Mouse (Mus musculus) lung, embryonic 14.5 days (tissue): ENCODE measurements around the gene Hcn1. TPM values are rescaled to one million over a fixed set of nuclear protein-coding genes. Genes with fewer than 3 reads are reported as not detected.

ENCODE experiments used
- ATAC-seq: fragments of 200-750 bp; cut with Nextera tagmentation; 2 replicates; pipeline ENCODE4 v1.8.0; 2017; ENCODE audit warnings: mild to moderate bottlenecking, moderate TSS enrichment, moderate library complexity; ENCODE audit not compliant: insufficient read depth
- DNase-seq: peaks from one replicate; pipeline ENCODE4 v3.0.0-alpha.2; 2015
- H3K27ac ChIP-seq: fragments of 300-500 bp; sonication (generic); 2 replicates; pipeline ENCODE4 v1.5.1; 2014; ENCODE audit warnings: low read depth, mild to moderate bottlenecking, moderate library complexity
- H3K27me3 ChIP-seq: fragments of 300-500 bp; sonication (generic); 2 replicates; pipeline ENCODE4 v1.6.1; 2014; ENCODE audit warnings: low read length, control low read depth; ENCODE audit not compliant: insufficient read depth
- H3K36me3 ChIP-seq: fragments of 300-500 bp; sonication (generic); 2 replicates; pipeline ENCODE4 v1.6.1; 2014; ENCODE audit warnings: control low read depth; ENCODE audit not compliant: insufficient read depth
- H3K4me1 ChIP-seq: fragments of 300-500 bp; sonication (generic); 2 replicates; pipeline ENCODE4 v1.6.1; 2014; ENCODE audit warnings: antibody characterized with exemption, control low read depth; ENCODE audit not compliant: insufficient read depth
- H3K4me2 ChIP-seq: fragments of 300-500 bp; sonication (generic); 2 replicates; pipeline ENCODE4 v1.6.1; 2014; ENCODE audit warnings: mild to moderate bottlenecking
- H3K4me3 ChIP-seq: fragments of 300-500 bp; sonication (generic); 2 replicates; pipeline ENCODE4 v1.5.1; 2014; ENCODE audit warnings: low read depth, low read length
- H3K9ac ChIP-seq: fragments of 300-500 bp; sonication (generic); 2 replicates; pipeline ENCODE4 v1.6.1; 2014
- H3K9me3 ChIP-seq: fragments of 300-500 bp; sonication (generic); 2 replicates; pipeline ENCODE4 v1.6.1; 2016; ENCODE audit warnings: low read depth, low read length, control low read depth
- CTCF ChIP-seq: IDR thresholded peaks from 2 replicates; pipeline ENCODE4 v1.5.1; 2016; ENCODE audit warnings: antibody characterized with exemption, low read depth
- WGBS: fragments of 180-500 bp; shearing (Covaris S2); extraction: QIAGEN DNeasy Blood & Tissue Kit; methylation state at CpG from one replicate; pipeline ENCODE4 v1.1.7; 2014; 5-methylcytosine and 5-hydroxymethylcytosine counted together
- polyA plus RNA-seq: library from polyadenylated mRNA; unstranded; fragments of >200 nt; fragmentation: Nextera tagmentation; extraction: Ambion mirVana; gene quantifications from 2 replicates; pipeline ENCODE4 v1.2.1, GENCODE M21; 2014

The Hcn1 gene
- polyA plus RNA-seq, 1 experiment from 2014 or later, result 0.36 TPM

GRCm38 (mm10) chr13:117659511-117659910 is 57.4 kb downstream of the Hcn1 start:
- no peak for TF ChIP-seq CTCF
- H3K4me3 ChIP-seq, result no peak overlapping the region
- no peak overlapping the region for H3K4me2 ChIP-seq
- H3K27me3 ChIP-seq, result no peaks in the 10 kb centered on the region
- ATAC-seq (no peak), DNase-seq (peak; percentile 39)
- H3K36me3 ChIP-seq, result no peaks in the 10 kb centered on the region
- no peak overlapping the region for H3K9ac ChIP-seq
- no peaks in the 10 kb centered on the region for H3K4me1 ChIP-seq
- H3K27ac ChIP-seq, result no peak overlapping the region
- 43% methylated on average over 7 of the region's 7 CpGs for WGBS
- H3K9me3 ChIP-seq, result no peaks in the 10 kb centered on the region

- no peak for ATAC-seq
- DNase-seq, result peak; percentile 52
Observed at GRCm38 (mm10) chr13:117662661-117663060, 60.5 kb downstream of the Hcn1 start.

DNA sequence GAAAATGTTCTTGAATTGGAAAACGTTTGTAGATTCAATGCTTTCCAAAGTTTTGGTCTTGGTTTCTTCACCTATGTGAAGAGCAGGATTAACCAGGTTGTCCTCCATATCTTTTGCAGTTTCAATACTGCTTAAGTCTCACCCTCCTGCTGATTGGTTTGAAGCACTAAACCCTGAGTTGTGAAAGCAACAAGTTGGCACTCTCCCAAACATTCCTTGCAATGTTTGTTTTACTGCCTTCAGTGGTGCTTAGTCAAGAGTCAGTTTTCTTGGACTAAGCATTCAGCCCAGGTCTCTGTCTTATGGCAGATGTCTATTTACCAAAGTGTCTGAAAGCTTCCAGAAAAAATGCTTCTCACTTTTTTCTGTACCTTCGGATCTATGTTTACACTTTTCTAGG is 67.2 kb downstream of the Hcn1 start:
- no peaks in the 10 kb centered on the region for H3K9me3 ChIP-seq
- H3K4me2 ChIP-seq, result no peak overlapping the region
- no peak for TF ChIP-seq CTCF
- H3K36me3 ChIP-seq, result no peaks in the 10 kb centered on the region
- H3K4me3 ChIP-seq, result no peak overlapping the region
- no peak overlapping the region for H3K27ac ChIP-seq
- ATAC-seq, result peak; percentile 85
- H3K27me3 ChIP-seq, result no peaks in the 10 kb centered on the region
- no peak overlapping the region for H3K9ac ChIP-seq
- WGBS, result 4% methylated on average over 2 of the region's 2 CpGs
- peak; percentile 88 for DNase-seq
- H3K4me1 ChIP-seq, result no peaks in the 10 kb centered on the region

More at GRCm38 (mm10) chr13:117662661-117663060, 60.5 kb downstream of the Hcn1 start:
- 64% methylated on average over 3 of the region's 3 CpGs for WGBS
- Histone ChIP-seq H3K4me3 (no peak overlapping the region), H3K27me3 (no peaks in the 10 kb centered on the region), H3K4me1 (no peaks in the 10 kb centered on the region), H3K9me3 (no peaks in the 10 kb centered on the region), H3K36me3 (no peaks in the 10 kb centered on the region), H3K27ac (no peak overlapping the region), H3K4me2 (no peak overlapping the region), H3K9ac (no peak overlapping the region)
- TF ChIP-seq CTCF, result peak; percentile 43

DNA sequence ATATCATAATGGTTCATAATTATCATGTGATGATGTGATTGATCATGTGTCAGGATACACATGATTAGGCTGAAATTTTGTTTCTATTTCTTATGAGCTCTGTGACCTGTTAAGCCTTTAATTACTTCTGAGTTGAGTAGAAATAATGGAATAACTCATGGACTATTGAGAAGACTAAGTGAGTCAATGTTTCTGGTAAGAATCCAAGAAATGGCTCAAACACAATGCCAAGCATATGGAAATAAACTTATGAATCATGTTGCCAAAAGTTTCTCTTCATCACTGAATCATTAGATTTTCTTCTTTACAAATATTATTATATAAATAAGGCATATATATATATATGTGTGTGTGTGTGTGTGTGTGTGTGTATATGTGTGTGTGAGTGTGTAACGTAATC is 69.7 kb downstream of the Hcn1 start:
- no peaks in the 10 kb centered on the region for H3K9me3 ChIP-seq
- no peak overlapping the region for H3K9ac ChIP-seq
- H3K4me2 ChIP-seq, result no peak overlapping the region
- H3K4me1 ChIP-seq, result no peaks in the 10 kb centered on the region
- no peak overlapping the region for H3K27ac ChIP-seq
- H3K36me3 ChIP-seq, result no peaks in the 10 kb centered on the region
- no peaks in the 10 kb centered on the region for H3K27me3 ChIP-seq
- no peak overlapping the region for H3K4me3 ChIP-seq
- no peak for TF ChIP-seq CTCF
- no peak for ATAC-seq
- DNase-seq, result no peak
- WGBS, result 92% methylated on average over 1 of the region's 1 CpGs

GRCm38 (mm10) chr13:117676418-117676817 is 74.3 kb downstream of the Hcn1 start:
- no peak overlapping the region for H3K4me3 ChIP-seq
- WGBS, result 74% methylated on average over 5 of the region's 5 CpGs
- H3K36me3 ChIP-seq, result no peaks in the 10 kb centered on the region
- no peak overlapping the region for H3K4me2 ChIP-seq
- no peaks in the 10 kb centered on the region for H3K9me3 ChIP-seq
- DNase-seq (no peak), ATAC-seq (no peak)
- no peak overlapping the region for H3K27ac ChIP-seq
- H3K4me1 ChIP-seq, result no peaks in the 10 kb centered on the region
- H3K9ac ChIP-seq, result no peak overlapping the region
- TF ChIP-seq CTCF, result no peak
- no peaks in the 10 kb centered on the region for H3K27me3 ChIP-seq

GRCm38 (mm10) chr13:117687670-117688069 is 85.5 kb downstream of the Hcn1 start:
- Histone ChIP-seq H3K9me3 (no peaks in the 10 kb centered on the region), H3K9ac (no peak overlapping the region), H3K27me3 (no peaks in the 10 kb centered on the region), H3K4me1 (no peaks in the 10 kb centered on the region), H3K27ac (no peak overlapping the region), H3K4me3 (no peak overlapping the region), H3K4me2 (no peak overlapping the region), H3K36me3 (no peaks in the 10 kb centered on the region)
- 72% methylated on average over 7 of the region's 7 CpGs for WGBS
- no peak for DNase-seq
- ATAC-seq, result no peak
- TF ChIP-seq CTCF, result no peak

DNA sequence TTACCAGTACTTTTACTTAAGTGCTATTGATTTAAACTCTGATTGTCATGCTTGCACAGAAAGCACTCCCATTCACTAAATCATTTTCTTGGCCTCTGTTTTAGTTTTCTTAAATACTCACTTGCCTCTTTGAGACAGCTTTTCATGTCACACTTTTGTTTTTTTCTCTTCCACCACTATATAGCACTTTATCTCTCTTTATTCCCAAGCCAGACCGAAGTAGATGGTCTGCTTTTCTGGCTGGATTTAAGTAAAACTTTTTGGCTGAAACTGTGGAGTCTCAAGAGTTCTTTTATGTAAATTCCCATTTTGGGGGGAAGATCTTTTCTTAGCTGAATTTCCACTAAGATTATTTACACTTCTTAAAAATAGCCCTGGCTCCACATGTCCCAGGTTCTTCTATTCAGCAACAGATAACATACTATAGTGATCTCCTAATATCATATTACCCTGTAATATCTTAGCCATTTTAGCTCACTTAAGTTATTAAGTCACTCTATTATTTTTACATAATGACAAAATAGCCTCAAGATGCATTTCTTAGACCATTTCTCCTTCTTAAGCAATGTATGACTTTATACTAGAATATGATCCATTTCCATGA is 92.7 kb downstream of the Hcn1 start:
- no peaks in the 10 kb centered on the region for H3K27me3 ChIP-seq
- H3K9me3 ChIP-seq, result no peaks in the 10 kb centered on the region
- 35% methylated on average over 1 of the region's 1 CpGs for WGBS
- no peak overlapping the region for H3K27ac ChIP-seq
- H3K4me1 ChIP-seq, result no peaks in the 10 kb centered on the region
- ATAC-seq (peak; percentile 68; the same call in 1 of the 2 replicates), DNase-seq (peak; percentile 76)
- no peak for TF ChIP-seq CTCF
- H3K4me2 ChIP-seq, result no peak overlapping the region
- H3K9ac ChIP-seq, result no peak overlapping the region
- H3K4me3 ChIP-seq, result no peak overlapping the region
- no peaks in the 10 kb centered on the region for H3K36me3 ChIP-seq
